Mouse (Mus musculus) lung, adult 2 months (tissue): ENCODE data around the gene Tgfbr3l.

ENCODE experiments used
- CTCF ChIP-seq: fragments of 200-500 bp; IDR thresholded peaks from 2 replicates; pipeline ENCODE4 v1.5.1; 2011; ENCODE audit warnings: mild to moderate bottlenecking, low read length, control low read depth; ENCODE audit not compliant: insufficient read depth
- POLR2A ChIP-seq: fragments of 200-500 bp; IDR thresholded peaks from 2 replicates; pipeline ENCODE4 v1.6.1; 2011; ENCODE audit warnings: low read depth, mild to moderate bottlenecking, control low read depth, low read length, borderline replicate concordance; ENCODE audit errors: extremely low read depth

DNA sequence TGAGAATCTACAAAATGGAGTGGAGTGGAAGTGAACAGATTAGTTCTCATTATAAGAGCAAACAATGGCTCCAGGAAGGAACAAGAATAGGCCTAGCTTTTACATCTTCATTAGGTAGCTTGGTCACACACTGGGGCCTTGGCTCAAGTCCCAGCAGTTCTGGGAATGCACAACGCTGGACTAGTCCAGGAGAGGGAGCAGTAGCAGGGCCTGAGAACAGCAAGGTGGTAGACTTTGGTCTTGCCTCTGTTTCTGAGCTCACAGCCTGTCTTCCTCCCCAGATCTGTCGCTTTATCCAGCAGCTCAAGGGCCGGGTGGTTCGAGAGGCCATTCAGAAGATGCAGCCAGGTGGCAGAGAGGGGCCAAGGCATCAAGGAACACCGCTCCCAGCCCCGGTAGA lies 6.0 kb downstream of the Tgfbr3l start:
- TF ChIP-seq CTCF (0 out of 2 replicates have a peak, but pooled peaks have one; percentile 17), POLR2A (no peak)
